Mouse (Mus musculus): ENCODE data around the gene Trappc4. TPM values are rescaled to one million over a fixed set of nuclear protein-coding genes. Genes with fewer than 3 reads are reported as not detected.

Trappc4 gene
- total and polyA plus RNA-seq, 3 experiments = 129 to 140 TPM; not detected in 1

- TF ChIP-seq USF2 (IDR thresholded peaks at IDR 0.05; ENCODE audit: borderline replicate concordance in 1 of 2, insufficient read depth in 1 of 2, low read depth in 1 of 2, low read length in 2 of 2) (no peak), MYB (IDR thresholded peaks at IDR 0.05; ENCODE audit: low read depth, low read length) (no peak), UBTF (IDR thresholded peaks at IDR 0.05; ENCODE audit: borderline replicate concordance, insufficient read depth, low read depth, low read length) (0 out of 2 replicates have a peak, but pooled peaks have one; percentile 57), POLR2A (IDR thresholded peaks at IDR 0.05; ENCODE audit: control insufficient read depth in 1 of 2, insufficient read depth in 1 of 2, low read depth in 1 of 2, low read length in 2 of 2, poor library complexity in 1 of 2) (no peak), ETS1 (IDR thresholded peaks at IDR 0.05; ENCODE audit: low read depth, low read length) (0 out of 2 replicates have a peak, but pooled peaks have one; percentile 22), USF1 (IDR thresholded peaks at IDR 0.05; ENCODE audit: low read depth, low read length) (no peak), ZC3H11A (IDR thresholded peaks at IDR 0.05; ENCODE audit: low read depth, low read length) (no peak), CTCF (IDR thresholded peaks at IDR 0.05 in 2 of 3, conservative IDR thresholded peaks at IDR 0.05 in 1 of 3; ENCODE audit: control insufficient read depth in 1 of 3, insufficient read depth in 1 of 3, low read depth in 2 of 3, low read length in 3 of 3, poor library complexity in 1 of 3, severe bottlenecking in 1 of 3) (no peak), NRF1 (IDR thresholded peaks at IDR 0.05; ENCODE audit: insufficient read depth, low read depth, low read length, poor library complexity, severe bottlenecking) (no peak), ELF1 (IDR thresholded peaks at IDR 0.05; ENCODE audit: low read depth, low read length) (peak; percentile 51; the same call in 1 of the 2 replicates), EP300 (IDR thresholded peaks at IDR 0.05; ENCODE audit: low read depth in 1 of 2, low read length in 2 of 2) (0 out of 4 replicates have a peak, but pooled peaks of 1 of the 2 experiments have one; percentile 28)
- Histone ChIP-seq H3K79me2 (ENCODE audit: control insufficient read depth, insufficient read depth, low read length, poor library complexity) (no peaks in the 10 kb centered on the region), H3K9ac (ENCODE audit: control insufficient read depth, low read depth, low read length, poor library complexity, severe bottlenecking) (no peak overlapping the region; the same call in 1 of the 2 replicates), H3K27ac (ENCODE audit: control insufficient read depth, low read depth, low read length) (no peak overlapping the region), H3K9me3 (replicated peaks; ENCODE audit: insufficient read depth, low read length) (no peaks in the 10 kb centered on the region), H3K27me3 (ENCODE audit: control insufficient read depth in 1 of 2, insufficient read depth in 2 of 2, low read length in 2 of 2) (no peaks in the 10 kb centered on the region; a peak in 1 of 4 replicates), H3K4me3 (ENCODE audit: control insufficient read depth in 1 of 2, insufficient read depth in 1 of 2, low read depth in 2 of 2, low read length in 2 of 2) (no peak overlapping the region), H3K36me3 (ENCODE audit: control insufficient read depth in 1 of 2, insufficient read depth in 2 of 2, low read length in 2 of 2) (peaks cover 0 to 2% of the 10 kb centered on the region in 2 experiments; a peak in 1 of 4 replicates), H3K4me1 (ENCODE audit: control insufficient read depth in 1 of 2, insufficient read depth in 2 of 2, low read length in 2 of 2) (peaks cover 0 to 4% of the 10 kb centered on the region in 2 experiments; a peak in 1 of 4 replicates)
- DNase-seq (ENCODE audit: low read depth, low spot score) = peak; percentile 83
These were observed 28.3 kb upstream of the Trappc4 start for GRCm38 (mm10) chr9:44435747-44436146.

GRCm38 (mm10) chr9:44432577-44433185 lies 25.3 kb upstream of the Trappc4 start:
- Histone ChIP-seq H3K27ac (ENCODE audit: control insufficient read depth, low read depth, low read length) (no peak overlapping the region), H3K36me3 (ENCODE audit: control insufficient read depth in 1 of 2, insufficient read depth in 2 of 2, low read length in 2 of 2) (peaks cover 0 to 2% of the 10 kb centered on the region in 2 experiments; a peak in 1 of 4 replicates), H3K9ac (ENCODE audit: control insufficient read depth, low read depth, low read length, poor library complexity, severe bottlenecking) (no peak overlapping the region), H3K4me1 (ENCODE audit: control insufficient read depth in 1 of 2, insufficient read depth in 2 of 2, low read length in 2 of 2) (peaks cover 0 to 4% of the 10 kb centered on the region in 2 experiments; a peak in 1 of 4 replicates), H3K4me3 (ENCODE audit: control insufficient read depth in 1 of 2, insufficient read depth in 1 of 2, low read depth in 2 of 2, low read length in 2 of 2) (no peak overlapping the region), H3K79me2 (ENCODE audit: control insufficient read depth, insufficient read depth, low read length, poor library complexity) (no peaks in the 10 kb centered on the region), H3K27me3 (ENCODE audit: control insufficient read depth in 1 of 2, insufficient read depth in 2 of 2, low read length in 2 of 2) (no peaks in the 10 kb centered on the region), H3K9me3 (replicated peaks; ENCODE audit: insufficient read depth, low read length) (no peaks in the 10 kb centered on the region)
- DNase-seq (ENCODE audit: low read depth, low spot score) = peak; percentile 51
- TF ChIP-seq ZC3H11A (IDR thresholded peaks at IDR 0.05; ENCODE audit: low read depth, low read length) (no peak), MYB (IDR thresholded peaks at IDR 0.05; ENCODE audit: low read depth, low read length) (peak; percentile 40; the same call in 1 of the 2 replicates), ZMIZ1 (IDR thresholded peaks at IDR 0.05; ENCODE audit: low read depth, low read length) (peak; percentile 99), POLR2AphosphoS2 (IDR thresholded peaks at IDR 0.05; ENCODE audit: low read length) (peak; percentile 78; the same call in 1 of the 2 replicates), HCFC1 (IDR thresholded peaks at IDR 0.05; ENCODE audit: low read depth, low read length) (no peak), POLR2A (IDR thresholded peaks at IDR 0.05; ENCODE audit: control insufficient read depth in 1 of 2, insufficient read depth in 1 of 2, low read depth in 1 of 2, low read length in 2 of 2, poor library complexity in 1 of 2) (peak; percentile 23 to 79; a peak in 2 of 4 replicates), UBTF (IDR thresholded peaks at IDR 0.05; ENCODE audit: borderline replicate concordance, insufficient read depth, low read depth, low read length) (no peak), CTCF (IDR thresholded peaks at IDR 0.05 in 2 of 3, conservative IDR thresholded peaks at IDR 0.05 in 1 of 3; ENCODE audit: control insufficient read depth in 1 of 3, insufficient read depth in 1 of 3, low read depth in 2 of 3, low read length in 3 of 3, poor library complexity in 1 of 3, severe bottlenecking in 1 of 3) (peak in 2 of 3 experiments; percentile 14 to 28; a peak in 3 of 6 replicates), MYC (IDR thresholded peaks at IDR 0.05; ENCODE audit: low read depth, low read length) (peak; percentile 63; the same call in 1 of the 2 replicates), TBP (IDR thresholded peaks at IDR 0.05; ENCODE audit: low read depth, low read length) (peak; percentile 87), ETS1 (IDR thresholded peaks at IDR 0.05; ENCODE audit: low read depth, low read length) (peak; percentile 68), TAL1 (IDR thresholded peaks at IDR 0.05; ENCODE audit: low read length) (no peak), SMC3 (IDR thresholded peaks at IDR 0.05; ENCODE audit: low read depth, low read length) (0 out of 2 replicates have a peak, but pooled peaks have one; percentile 13), NELFE (IDR thresholded peaks at IDR 0.05; ENCODE audit: low read depth, low read length) (peak; percentile 57)

All from MEL (cell line).